Mouse (Mus musculus): ENCODE measurements at regions not wholly inside any gene's neighbourhood (a gene's known extent, or its start where the extent isn't known, plus 50 kb on each side); places are given as distances from the start of the nearest gene placed in this dataset.

GRCm38 (mm10) chr1:16007809-16008208 lies 85.3 kb downstream of the 4930444P10Rik start:
- DNase-seq (ENCODE audit: low spot score) = no peak

- no peak for DNase-seq (ENCODE audit: low spot score)
Observed at GRCm38 (mm10) chr1:16006888-16007287, 86.2 kb downstream of the 4930444P10Rik start.

- DNase-seq (ENCODE audit: low spot score) = no peak
Observed at GRCm38 (mm10) chr1:15997135-15997534, 96.0 kb downstream of the 4930444P10Rik start.

DNA sequence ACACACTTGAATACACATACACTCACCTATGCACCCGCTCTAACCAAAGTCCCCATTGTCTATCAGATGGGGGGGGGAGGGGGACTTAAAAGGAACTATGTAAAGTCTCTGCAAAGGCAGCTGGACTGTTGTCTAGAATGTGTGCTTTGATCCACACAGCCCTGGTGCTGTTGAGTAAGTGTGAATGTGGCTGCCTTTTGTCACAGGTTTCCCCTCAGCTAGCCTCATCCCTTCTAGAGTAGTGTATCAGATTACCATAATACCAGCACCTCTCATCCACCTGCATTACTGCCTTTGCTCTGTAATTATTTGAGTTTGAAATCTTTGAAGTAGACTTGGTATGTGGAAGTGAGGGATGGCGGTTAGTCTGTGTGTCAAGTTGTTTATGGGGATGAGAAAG lies 96.8 kb downstream of the 4930444P10Rik start:
- no peak for DNase-seq (ENCODE audit: low spot score)

DNA sequence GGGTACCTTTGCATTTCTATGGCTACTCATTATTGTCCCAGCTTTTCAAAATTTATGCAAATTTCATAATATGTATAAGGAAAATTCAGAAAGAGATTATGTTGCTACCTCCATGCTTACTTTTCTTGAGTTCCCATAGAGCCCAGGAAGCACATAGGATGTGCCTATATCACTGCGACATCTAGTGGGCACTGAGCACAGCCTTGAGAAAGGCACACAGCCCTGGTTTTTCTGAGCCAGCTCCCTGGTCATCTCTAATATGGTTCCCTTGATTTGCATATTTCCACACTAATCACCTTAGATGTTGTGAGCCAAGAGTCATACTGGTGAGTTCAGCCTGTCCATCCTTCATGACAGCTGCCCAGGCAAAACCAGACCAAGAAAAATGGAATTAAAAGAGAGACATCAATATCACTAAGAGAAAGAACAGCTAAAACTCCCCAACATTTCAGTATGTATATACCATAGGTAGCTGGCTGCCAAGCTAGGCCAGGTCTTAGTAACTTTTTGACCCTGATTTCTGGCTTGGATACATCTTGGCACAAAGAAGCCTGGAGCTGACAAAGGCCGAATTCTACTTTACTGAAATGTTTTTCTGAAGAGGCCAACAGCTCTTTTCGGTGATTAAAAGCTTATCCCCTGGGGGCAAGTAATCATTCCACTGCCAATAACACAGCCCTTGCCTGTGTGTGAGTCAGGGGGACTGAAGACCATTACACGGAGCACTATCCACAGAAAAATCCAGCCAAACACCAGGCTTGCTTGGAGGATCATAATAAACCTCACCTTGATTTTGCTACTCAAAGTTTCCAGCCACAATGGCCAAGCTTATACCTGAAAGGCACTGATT lies 99.3 kb downstream of the 4930444P10Rik start:
- peak; percentile 12 for DNase-seq (ENCODE audit: low spot score)

DNA sequence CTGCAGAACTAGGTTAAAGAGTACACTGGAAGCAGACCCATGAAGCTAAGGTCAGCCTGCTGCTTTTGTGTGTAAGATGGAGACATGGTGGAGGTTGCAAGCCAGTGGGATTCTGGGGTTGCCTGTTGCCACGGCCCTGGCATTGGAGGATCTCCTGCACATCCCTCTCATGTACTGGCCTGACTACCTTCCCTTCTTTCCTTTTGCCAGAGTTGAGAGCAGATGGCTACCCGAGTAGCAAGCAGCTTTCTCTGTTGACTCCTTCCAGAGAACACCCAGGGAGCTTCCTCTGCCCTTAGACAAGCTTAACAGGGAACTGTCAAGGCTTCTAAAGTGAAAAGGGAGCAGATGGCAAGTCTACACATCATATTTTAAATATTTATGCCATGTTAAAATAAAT lies 102.1 kb downstream of the 4930444P10Rik start:
- DNase-seq (ENCODE audit: low spot score) = no peak

DNA sequence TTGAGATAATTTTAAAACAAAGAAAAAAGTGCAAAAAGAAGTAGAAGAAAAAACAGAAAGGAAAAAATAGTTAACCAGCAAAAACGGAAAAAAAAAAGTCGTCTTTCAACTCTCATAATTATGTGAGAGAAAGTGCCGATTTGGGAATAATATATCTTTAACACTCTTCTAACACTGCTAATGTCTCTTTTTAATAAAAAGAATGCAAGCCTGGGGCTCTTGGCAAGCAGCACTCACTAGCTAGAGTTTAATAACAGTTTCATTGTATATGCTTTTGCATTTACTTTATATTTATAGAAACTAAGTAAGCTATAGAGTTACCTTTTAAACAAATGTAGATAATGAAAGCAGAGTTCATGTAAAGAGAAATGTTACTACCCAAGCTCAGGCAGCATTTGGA lies 107.5 kb downstream of the 4930444P10Rik start:
- DNase-seq (ENCODE audit: low spot score) = no peak

DNA sequence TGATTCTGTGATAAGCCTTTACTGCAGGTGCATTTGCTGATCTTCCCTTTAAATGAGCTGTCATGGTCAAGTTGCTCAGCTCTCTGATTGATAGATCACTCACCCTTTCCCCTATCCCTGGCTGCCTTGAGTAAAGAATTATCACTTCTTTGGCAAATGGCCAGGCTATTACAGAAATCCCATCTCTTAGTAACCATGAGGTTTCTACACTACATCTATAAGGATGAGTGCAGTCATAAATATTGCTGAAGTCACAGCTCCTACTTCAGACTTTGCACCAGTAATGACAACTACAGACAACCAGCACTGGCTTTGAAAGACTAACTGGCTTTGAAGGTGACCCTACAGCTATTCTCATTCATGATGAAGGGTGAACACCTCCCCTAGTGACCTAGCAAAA lies 113.8 kb downstream of the 4930444P10Rik start:
- no peak for DNase-seq (ENCODE audit: low spot score)

DNA sequence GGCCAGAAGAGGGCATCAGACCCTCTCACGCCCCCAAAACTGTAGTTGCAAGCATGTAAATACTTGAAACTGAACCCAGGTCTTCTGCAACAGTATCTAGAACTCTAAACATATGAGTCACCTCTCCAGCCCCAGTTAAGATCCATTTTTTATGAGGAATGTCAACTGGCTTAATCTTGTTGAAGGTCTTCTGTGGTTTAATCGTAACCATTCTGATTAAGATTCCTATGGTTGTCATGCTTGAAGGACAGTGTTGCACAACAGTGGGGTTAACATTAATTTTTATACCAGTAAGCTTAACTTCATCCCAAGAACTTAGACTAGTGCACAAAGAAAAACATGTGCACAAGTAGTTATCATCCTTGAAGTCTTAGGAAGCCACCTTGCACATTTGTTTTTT lies 133.5 kb downstream of the 4930444P10Rik start:
- no peak for DNase-seq (ENCODE audit: low spot score)

DNA sequence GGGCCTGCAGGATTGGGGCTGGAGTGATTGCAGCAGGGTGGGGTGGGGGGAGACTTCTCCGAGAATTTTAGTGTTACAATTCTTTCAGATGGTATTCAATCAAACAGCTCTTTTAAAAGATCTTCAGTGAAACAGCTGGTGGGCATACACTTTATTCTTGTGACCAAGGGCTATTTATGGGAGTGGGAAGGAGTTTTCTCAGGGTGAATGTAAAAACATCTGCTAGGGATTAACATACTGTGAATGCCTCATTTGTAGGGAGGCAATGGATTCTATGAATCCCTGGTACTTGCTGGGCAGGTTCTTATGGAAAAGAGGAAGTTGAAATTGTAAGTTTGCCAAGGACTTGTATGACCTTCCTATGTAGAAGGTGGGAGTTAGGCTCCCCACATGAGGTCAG lies 134.5 kb downstream of the 4930444P10Rik start:
- no peak for DNase-seq (ENCODE audit: low spot score)

- no peak for DNase-seq (ENCODE audit: low spot score)
Observed at GRCm38 (mm10) chr1:15943662-15944061, 149.5 kb downstream of the 4930444P10Rik start.

DNA sequence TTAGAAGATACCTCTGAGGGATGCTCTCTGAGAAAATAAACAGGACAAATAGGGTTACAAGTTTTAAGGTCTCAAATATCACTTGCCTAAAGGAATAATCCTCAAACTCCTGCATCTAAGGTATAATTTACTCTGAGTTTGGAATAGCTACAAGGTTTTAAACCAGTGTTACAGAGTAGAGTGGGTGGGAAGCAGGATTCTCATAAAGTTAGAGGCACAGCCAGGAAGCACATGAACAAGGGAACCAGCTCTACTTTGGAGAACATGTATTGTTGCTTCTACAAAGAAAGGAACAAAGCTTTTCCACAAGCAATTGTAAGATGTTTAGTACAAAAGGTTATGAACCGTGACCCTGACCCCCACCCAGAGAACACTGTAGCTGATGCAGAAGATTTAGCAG lies 150.1 kb downstream of the 4930444P10Rik start:
- no peak for DNase-seq (ENCODE audit: low spot score)

Measured in ovary, postnatal 14 days (tissue).